Mouse (Mus musculus): ENCODE measurements around the gene Serac1.

GRCm38 (mm10) chr17:6113653-6114052 is 34.1 kb upstream of the Serac1 start:
- TF ChIP-seq CTCF (IDR thresholded peaks at IDR 0.05) (no peak), EP300 (IDR thresholded peaks at IDR 0.05; ENCODE audit: insufficient read depth, low read depth, low read length) (no peak)
